Mouse (Mus musculus): ENCODE data around the gene Gnpat. TPM values are rescaled to one million over a fixed set of nuclear protein-coding genes. Genes with fewer than 3 reads are reported as not detected.
A peak's percentile ranks its signal among the peaks of the same experiment; 100 is the strongest.

The Gnpat gene
- 100 to 1,000 TPM; 105 to 106 TPM for total RNA-seq (2021)
- long read RNA-seq, experiment 1, transcript Gnpat-201 (16 exons, 2,984 nt) = major isoform, 28 of 52 reads
- long read RNA-seq, experiment 1, partial matches to known transcripts = 5 of 52 reads
- long read RNA-seq, experiment 1, other reads (novel, unspliced or antisense) = 17 of 52 reads
- long read RNA-seq, experiment 2, transcript Gnpat-201 (16 exons, 2,984 nt) = major isoform, 92 of 141 reads
- long read RNA-seq, experiment 2, partial matches to known transcripts = 27 of 141 reads
- long read RNA-seq, experiment 2, other reads (novel, unspliced or antisense) = 22 of 141 reads

DNA sequence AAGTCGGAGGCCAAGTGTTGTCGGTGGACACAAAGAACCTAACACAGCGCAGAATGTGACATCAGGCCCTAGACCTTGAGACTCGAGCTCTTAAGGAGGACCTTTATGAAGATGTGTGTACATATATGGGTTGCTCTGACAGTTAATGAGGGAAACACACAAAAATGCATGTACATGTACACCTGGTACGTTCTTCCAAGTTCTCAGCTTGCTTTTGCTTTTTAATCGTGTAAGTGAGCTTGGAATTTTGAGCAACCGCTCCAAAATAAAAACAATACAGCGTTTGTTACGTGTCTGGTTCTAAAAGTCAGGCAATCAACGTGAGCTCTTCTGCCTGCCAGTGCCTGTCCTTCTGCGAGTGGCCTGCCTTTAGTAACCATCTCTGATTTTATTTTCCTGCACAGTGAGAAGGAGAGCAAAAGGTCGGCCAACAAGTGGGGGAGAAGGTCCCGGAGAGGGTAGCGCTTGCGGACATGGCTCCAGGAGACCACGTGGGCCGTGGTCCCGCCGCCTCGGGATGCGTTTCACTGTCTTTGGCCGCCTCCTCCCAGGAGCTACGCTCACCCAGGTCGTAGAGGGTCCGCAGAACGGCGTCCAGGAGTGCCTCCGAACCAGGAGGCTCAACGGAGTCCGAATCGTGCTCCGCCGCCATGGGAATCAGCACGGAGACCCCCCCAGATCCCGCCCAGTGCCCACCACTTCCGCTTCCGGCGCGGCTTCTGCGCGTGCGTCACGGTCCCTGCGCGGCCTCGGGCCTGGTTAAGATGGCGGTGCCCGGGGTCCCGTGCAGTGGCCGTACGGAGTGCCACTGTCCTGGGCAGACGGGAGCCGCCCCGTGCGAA lies at the start of gene Gnpat, which contains the start of gene 2810004N23Rik:
TSS of gene Gnpat (plus strand) at position 713 of the 842 bp plus-strand sequence.
TSS of gene 2810004N23Rik (minus strand) at position 800 of the 842 bp plus-strand sequence.
- peak; percentile 90 to 93 for DNase-seq (ENCODE audit: low spot score in 2 of 2)

DNA sequence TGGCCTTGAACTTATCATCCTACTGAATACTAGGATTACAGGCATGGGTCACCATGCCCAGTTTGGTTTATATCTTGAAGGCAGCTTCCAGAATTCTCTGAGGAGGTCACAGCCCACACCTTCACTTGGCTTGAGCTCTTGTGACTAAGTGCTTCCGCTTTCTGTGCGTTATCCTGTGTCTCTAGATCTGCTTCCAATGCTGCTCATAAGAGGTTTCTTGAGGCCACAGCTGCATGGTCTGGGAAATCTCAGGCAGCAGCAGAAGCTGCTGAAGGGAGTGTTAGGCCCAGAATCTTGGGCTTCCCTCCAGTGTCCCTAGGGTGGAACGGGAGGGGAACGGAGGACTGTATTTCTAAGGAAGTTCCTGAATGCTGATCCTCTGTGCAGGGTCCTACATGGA lies 49.5 kb upstream of the Gnpat start:
- DNase-seq (ENCODE audit: low spot score in 2 of 2) = no peak

DNA sequence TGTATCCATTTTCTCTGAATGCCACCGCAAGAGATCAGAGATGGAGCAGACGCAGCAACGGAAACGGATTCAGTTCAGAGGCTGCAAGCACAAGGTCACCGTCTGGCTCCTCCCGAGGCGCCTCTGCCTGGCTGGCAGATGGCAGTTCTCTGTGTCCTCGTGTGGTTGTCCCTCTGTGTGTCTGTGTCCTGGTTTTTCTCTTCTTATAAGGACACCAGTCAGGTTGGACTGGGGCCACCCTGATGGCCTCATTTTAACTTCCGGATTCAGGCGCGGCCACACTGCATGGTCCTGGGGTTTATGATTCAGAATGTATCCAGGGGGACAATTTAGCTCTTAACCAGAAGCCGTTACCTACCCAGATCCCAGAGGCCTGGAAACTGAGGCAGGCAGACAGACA lies 47.0 kb upstream of the Gnpat start:
- DNase-seq (ENCODE audit: low spot score in 2 of 2) = no peak

DNA sequence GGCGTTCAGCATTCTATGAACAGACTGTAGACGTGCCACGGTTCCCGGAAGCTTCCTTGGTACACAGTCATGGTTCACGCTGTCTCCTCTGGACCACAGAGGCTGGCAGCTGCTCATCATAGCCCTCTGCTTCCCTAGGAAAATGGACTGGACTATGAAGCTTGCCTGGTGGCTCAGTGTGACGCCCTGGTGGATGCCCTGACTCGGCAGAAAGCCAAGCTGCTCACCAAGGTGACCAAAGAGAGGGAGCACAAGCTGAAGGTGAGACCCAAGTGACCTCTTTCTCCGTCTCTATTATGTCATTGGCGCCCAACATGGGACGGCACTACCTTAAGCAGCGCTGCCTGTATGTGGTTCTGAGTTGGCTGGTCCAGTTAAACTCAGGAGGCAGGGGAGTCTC lies 46.0 kb upstream of the Gnpat start:
- no peak for DNase-seq (ENCODE audit: low spot score in 2 of 2)

DNA sequence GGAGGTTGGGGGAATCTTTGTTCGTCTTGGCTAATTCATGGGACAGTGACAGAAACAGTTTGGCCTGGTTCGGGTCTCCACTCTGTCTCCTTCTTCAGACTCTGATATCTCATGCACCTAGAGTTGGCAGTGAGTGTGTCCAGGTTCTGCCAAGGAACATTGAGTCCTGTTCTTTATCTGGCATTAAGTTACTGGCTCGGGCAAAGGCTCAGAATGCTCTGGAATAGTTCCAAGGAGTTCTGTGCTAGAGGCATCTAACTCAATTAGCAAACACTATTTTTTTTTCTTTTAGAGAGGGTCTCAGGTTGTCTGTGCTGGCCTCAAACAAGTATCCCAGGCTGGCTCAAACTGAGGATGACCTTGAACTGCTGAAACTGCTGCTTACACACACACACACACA lies 45.5 kb upstream of the Gnpat start:
- no peak for DNase-seq (ENCODE audit: low spot score in 2 of 2)

DNA sequence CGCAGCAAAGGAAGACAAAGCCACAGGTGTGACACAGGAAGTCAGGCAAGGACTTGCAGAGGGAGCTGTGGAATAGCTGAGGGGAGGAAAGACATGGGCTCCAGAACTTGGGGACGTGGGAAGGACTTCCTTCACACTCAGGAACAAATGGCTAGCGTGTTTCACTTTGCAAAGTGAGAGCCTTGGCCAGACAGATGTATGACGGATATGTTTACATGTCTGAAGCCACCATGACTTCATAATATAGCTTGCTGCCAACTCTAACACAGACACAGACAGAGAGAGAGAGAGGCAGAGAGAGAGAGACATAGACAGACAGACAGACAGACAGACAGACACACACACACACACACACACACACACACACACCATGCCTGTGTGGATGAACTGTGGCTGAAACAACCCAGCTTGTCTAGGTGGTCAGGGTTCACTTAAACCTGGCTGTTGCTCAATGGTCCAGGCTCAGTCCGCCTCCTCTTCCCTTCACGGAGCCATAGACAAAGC lies 43.2 kb upstream of the Gnpat start:
- no peak for DNase-seq (ENCODE audit: low spot score in 2 of 2)

DNA sequence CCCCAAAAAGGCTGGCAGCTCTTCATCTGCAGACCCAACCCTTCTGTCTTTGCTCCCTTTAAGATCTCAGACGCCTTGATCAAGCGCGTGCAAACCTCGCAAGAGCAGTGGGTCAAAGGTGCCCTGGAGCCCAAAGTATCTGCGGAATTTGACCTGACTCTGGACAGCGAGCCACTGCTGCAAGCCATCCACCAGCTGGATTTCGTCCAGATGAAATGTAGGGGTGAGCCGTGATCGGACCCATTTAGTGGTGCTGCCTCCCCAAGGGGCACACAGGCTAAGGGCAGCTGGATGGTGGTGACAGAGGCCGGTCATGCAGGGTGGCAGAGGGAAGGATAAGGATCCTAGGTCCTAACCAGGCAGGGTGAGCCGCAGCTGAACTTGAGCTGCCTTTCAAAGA lies 42.7 kb upstream of the Gnpat start:
- DNase-seq (ENCODE audit: low spot score in 2 of 2) = no peak

DNA sequence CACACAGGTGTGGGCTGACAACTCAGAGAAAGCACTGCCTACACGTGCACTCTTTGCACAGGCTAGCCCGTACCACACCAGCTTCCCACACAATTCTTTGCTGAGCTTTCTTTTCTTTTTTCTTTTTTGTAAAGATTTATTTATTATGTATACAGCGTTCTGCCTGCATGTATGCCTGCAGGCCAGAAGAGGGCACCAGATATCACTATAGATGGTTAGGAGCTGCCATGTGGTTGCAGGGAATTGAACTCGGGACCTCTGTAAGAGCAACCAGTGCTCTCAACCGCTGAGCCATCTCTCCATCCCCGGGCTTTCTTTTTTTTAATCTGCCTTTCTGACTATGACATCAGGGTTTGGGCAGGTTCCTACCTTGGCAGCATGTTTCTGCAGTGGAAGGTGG lies 39.3 kb upstream of the Gnpat start:
- no peak for DNase-seq (ENCODE audit: low spot score in 2 of 2)

DNA sequence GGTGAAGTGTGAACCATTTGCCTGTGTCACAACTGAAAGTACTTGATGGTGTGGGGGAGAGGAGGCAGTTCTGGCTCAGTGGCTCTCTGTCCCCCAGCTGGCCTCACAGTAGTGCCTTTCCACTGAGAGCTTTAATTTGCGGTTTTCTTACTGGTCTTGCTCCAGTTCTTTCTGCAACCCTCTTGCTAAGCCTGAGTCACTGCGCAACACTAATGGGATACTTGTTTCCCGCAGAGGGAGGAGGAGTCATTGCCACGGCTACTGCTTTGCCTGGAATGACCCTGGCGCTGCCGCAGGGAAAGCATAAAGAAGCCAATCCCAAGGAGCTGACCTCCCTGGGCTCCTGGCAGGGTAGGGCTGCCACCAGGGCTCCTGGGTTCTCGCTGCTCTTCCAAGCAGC lies 36.2 kb upstream of the Gnpat start:
- no peak for DNase-seq (ENCODE audit: low spot score in 2 of 2)

DNA sequence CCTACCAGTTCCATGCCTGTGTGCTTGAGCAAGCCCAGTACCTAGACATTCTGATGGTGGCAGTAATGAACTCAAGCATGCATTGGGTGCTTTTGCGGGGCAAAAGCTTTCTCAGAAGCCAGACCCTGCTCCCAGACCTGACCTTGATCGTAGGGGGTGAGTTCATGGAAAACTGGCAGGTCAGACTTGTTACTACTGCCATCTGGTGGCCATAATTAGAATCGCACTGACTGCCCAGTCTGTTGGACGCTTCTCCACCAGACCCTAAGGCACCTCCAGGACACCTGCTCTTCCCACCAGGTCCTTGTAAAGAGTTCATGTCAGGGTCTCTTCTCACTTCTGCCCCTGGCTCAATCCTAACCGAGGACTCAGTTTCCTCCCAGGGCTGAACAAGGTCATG lies 35.4 kb upstream of the Gnpat start:
- peak in 1 of 2 experiments; percentile 29 for DNase-seq (ENCODE audit: low spot score in 2 of 2)

DNA sequence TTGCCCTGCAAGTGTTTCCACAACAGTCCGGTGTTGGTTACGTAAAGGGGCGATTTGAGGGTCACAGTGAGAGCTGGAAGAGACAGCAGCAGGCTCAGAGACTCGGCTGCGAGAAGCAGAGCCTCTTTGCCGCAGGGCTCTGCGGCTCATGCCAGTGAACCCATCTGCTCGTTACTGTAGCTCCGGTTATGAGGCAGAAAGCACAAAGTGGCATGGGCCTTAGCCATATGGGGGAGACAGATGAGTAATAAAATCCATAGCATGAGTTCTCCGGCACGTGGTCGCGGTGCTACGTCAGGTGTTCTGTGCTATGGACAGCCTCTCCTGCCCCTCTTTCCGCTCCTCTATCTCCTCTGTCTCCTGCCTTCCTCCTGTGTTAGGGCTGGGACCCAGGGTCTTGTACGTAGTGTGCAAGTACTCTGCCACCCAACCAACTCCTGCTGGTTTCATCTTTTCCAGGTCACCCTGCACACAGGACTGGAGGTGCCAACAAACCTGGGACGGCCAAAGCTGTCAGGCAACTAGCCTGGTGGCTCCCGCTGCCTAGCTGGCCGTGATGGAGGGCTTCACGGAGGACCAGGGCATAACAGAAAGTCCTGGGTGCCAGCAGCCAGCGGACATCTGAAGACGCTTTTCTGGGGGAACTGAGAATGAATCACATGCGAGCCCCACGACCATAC lies 34.1 kb upstream of the Gnpat start:
- no peak for DNase-seq (ENCODE audit: low spot score in 2 of 2)

DNA sequence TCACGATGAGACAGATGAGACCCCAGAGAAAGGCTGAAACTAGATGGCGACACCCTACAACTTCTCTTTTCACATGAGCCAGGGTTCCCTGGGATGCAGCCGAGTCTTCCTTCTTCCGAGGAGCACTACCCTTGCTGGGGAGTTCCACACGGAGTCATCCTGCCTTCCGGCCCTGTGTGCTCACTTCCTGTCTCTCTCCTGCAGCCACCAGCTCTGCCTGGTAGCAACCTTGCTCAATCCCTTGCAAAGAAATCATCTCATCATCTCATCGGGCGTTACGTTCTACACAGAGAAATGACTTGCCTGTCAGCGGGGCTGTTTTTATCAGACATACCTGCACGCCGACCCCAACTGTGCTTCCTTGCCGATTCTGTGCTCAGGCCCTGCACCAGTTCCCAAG lies 32.8 kb upstream of the Gnpat start:
- no peak for DNase-seq (ENCODE audit: low spot score in 2 of 2)

DNA sequence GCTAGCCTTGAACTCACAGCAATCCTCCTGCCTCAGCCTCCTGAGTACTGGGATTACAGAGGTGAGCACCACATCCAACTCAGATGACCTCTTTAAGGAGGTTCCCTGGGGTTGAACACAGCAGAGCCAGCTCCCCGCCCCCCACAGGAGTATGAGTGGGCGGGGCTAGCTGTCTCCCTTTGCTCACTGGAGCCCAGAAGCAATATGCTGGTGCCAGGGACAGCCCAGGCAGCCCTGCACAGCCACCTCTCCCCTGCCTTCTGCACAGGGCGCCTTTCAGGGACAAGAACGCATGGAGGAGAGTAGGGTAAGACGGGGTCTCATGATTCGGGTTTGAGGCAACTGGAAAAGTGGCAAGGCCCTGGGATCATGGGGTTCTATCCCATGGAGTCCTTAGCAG lies 31.3 kb upstream of the Gnpat start:
- DNase-seq (ENCODE audit: low spot score in 2 of 2) = no peak

DNA sequence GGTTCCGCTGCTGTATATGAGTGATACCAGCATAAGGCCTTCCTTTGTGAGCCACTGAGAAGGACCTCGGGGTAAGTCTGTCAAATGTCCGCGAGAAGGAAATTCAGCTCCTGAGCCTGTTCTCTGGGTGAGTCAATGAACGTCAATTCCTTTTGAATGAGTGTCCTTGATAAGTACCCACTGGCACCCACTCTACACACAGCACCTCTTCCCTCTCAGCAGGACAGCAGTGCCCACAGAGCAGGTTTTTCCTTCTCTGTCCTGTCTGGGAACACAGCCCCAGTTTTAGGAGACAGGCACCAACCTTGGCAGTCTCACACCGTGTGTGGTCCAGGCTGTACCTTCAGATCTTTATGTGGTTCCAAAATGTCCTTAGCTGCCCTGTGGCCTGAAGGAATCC lies 30.9 kb upstream of the Gnpat start:
- DNase-seq (ENCODE audit: low spot score in 2 of 2) = no peak

DNA sequence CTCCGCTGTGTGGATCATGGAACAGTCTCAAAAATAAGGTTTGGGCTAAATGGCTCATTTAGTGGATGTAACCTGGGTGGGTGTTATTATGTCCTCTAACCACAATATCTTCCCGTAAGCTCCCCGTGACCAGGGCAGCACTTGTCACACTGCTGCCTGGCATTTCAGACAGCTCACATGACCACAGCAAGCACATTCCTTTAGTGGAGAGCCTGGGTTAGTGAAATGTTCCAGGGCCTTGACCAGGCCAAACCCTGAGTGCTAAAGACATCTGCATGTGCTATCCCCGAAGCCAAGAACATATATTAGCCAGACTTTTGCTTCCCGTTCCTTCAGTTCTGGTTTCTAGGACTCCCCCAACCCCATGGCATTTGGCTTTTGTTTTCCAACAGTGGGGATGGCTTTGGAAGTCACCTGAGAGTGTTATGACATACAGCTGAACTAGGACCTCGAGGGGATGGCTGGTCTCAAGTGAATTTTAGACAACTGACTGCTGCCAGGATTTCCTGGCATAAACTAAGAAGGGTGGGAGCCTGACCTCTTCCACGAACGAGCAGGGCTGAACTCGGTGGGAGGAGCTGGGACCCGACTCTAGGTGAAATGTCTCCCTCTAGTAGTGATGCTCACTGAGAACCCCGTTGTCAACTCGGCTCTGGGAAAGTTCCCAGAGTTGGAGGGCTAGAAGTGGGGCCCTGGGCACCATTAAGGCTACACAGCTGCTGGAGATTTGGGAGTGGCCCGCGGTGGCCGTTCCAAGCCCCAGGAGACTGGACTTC lies 29.2 kb upstream of the Gnpat start:
- DNase-seq (ENCODE audit: low spot score in 2 of 2) = no peak

DNA sequence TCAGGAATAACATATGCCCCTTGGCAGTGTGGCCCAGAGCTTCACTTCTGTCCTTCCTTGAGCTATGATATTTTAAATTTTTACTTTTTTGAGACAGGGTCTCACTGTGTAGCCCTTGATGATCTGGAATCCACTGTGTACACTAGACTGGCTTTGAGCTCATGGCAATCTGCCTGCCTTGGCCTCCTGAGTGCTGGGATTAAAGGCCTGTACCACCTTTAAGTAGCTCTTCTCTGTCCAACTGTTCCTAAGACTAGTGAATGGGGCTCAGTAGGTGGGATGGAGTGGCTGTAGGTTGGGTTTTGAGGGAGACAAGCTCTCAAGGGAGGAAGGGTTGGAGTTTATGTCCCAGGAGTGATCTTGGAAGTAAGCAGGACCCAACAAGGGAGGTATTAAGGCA lies 27.0 kb upstream of the Gnpat start:
- no peak for DNase-seq (ENCODE audit: low spot score in 2 of 2)

DNA sequence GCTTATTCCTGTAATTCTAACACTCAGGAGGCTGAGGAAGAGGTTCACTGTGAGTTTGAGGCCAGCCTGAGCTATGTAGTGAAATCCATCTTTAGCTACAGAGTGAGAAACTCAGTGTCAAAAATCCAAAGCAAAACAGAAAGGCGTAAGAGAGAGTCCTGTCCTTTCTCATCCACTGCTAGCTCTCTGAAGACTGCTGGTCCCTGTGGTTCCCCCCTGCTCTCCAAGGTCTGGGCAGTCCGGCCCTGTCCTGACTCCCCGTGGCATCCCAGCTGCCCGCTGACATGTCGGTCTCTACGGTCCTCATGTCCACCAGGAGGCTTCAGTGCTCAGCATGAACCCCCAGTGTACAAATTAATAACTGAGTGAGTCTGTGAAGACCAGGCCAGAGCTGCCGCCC lies 26.6 kb upstream of the Gnpat start:
- no peak for DNase-seq (ENCODE audit: low spot score in 2 of 2)

DNA sequence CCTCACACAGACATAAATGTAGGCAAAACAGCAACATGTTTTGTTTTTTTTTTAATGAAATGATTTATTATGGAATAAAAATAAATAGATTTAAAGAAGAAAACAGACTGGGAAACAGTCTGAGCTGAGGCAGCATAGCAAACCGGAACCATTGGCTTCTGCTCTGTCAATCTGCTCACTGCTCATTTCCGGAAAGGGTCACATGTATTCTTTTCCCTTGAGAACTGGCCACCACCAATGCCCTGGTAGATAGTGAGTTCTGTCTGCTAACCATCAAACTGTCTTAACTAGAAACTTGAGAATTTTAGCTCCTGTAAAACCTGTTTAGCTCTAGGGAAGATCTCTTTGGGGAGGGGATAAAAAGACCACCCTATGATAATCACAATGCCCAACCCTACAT lies 25.9 kb upstream of the Gnpat start:
- no peak for DNase-seq (ENCODE audit: low spot score in 2 of 2)

DNA sequence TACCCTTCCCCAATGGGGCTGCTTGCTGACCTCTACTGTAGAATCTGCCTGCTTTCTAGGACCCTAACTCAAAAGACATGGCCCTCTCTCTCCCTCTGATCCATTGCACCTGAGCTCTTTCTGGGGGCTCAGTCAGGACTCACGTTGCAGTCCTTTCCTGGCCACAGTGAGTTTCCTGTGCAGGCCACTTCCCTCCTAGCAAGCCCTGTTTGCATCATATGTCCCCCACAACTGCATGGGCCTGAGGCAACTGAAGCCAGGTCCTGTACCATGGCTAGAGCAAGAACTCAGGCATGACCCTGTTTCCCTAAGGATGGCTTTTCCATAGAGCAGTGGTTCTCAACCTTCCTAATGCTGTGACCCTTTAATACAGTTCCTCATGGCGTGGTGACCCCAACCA lies 24.9 kb upstream of the Gnpat start:
- no peak for DNase-seq (ENCODE audit: low spot score in 2 of 2)

DNA sequence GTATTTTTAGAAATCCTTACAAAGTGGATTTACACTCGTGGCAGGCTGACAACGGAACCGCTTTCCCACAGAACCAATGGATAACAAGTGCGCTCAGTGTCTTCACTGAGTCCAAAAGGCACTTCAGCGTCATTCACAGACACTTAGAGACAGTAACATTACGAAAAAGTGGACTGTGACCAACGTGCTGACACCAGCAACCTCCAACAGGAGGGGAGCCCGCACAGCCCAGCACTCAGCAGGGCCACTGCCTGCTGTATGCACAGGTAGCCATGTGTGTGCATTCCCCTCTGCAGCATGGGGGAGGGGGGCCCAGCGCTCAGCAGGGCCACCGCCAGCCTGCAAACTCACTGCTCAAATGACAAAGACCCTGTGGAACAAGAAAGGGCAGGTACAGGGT lies 23.5 kb upstream of the Gnpat start:
- no peak for DNase-seq (ENCODE audit: low spot score in 2 of 2)

DNA sequence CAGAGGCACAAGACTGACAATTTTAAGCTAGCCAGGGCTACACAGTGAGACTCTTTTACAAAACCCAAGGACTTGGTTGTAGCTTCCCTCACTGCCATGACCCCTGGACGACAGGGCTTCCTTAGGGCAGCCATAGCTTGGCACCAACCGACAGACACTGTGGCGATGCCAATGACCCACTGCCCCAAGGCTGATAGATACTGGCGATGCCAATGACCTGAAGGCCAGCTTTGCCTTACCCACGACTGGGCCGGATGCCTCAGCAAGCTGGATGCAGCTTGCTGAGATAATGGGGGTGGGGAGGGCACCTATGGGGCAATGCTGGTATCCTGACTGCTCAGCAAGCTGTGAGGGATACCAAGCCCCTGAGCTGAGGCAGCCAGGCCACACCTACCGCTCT lies 21.9 kb upstream of the Gnpat start:
- DNase-seq (ENCODE audit: low spot score in 2 of 2) = no peak

All from adrenal gland, postnatal 4 days (tissue).